ENCODE assay signal across 31 mouse cellular contexts in genomic region chr3:97649469-97649868, GRCm38 (mm10). TPM values are rescaled to one million over a fixed set of nuclear protein-coding genes. Genes with fewer than 3 reads are reported as not detected.
"Had no signal": no experiment of that assay in that cellular context is flagged by ENCODE, and none has a peak within 500 bp of the region (broad histone marks: within the 10 kb centered on the region; RNA-seq: fewer than 3 reads in every experiment).

No protein-coding gene starts in this region.

- H3K9ac ChIP-seq: limb, embryonic 12.5 days; limb, embryonic 15.5 days; liver, embryonic 13.5 days had no signal

- H3K36me3 ChIP-seq: limb, embryonic 12.5 days; limb, embryonic 15.5 days; liver, embryonic 13.5 days had no signal

- H3K4me1 ChIP-seq: limb, embryonic 12.5 days; limb, embryonic 15.5 days; liver, embryonic 13.5 days had no signal

- H3K4me3 ChIP-seq: limb, embryonic 12.5 days; limb, embryonic 15.5 days; liver, embryonic 13.5 days had no signal

- DNase-seq: kidney, adult 18-20 months; kidney, postnatal 14 days; left cerebral cortex, postnatal 4 days; liver, embryonic 13.5 days; lung, adult 2 months; lung, postnatal 14 days; lung, postnatal 4 days; midbrain, embryonic 14.5 days; thymus, adult 18-20 months; thymus, postnatal 36 days had no signal

- H3K4me2 ChIP-seq: limb, embryonic 12.5 days; limb, embryonic 15.5 days; liver, embryonic 13.5 days; midbrain, embryonic 11.5 days had no signal

- H3K9me3 ChIP-seq: limb, embryonic 12.5 days; limb, embryonic 15.5 days; liver, embryonic 13.5 days had no signal

- H3K27ac ChIP-seq: limb, embryonic 12.5 days; limb, embryonic 15.5 days; liver, embryonic 13.5 days had no signal

- H3K27me3 ChIP-seq: limb, embryonic 12.5 days; limb, embryonic 15.5 days; liver, embryonic 13.5 days had no signal

RNA-seq across cellular contexts. Expression of gene Gm17651, which starts 25.0 kb away (rescaled TPM):
- total RNA-seq: layer of hippocampus, adult 8-10 months; layer of hippocampus, postnatal 14 days; left cerebral cortex, adult 8-10 months; left cerebral cortex, postnatal 14 days; left cerebral cortex, postnatal 4 days; megakaryocyte progenitor cell, adult 5-6 weeks; megakaryocyte-erythroid progenitor cell, adult 5-6 weeks; midbrain, postnatal 0 days had no signal
- polyA plus RNA-seq: kidney, embryonic 14.5 days; large intestine, adult 2 months; limb, embryonic 12.5 days; limb, embryonic 15.5 days; liver, embryonic 13.5 days; liver, embryonic 16.5 days; lung, adult 2 months; lung, embryonic 16.5 days; midbrain, embryonic 11.5 days; midbrain, embryonic 14.5 days; midbrain, postnatal 0 days; neural tube, embryonic 11.5 days; neural tube, embryonic 14.5 days; small intestine, adult 2 months; spleen, adult 2 months; stomach, embryonic 16.5 days; testis, adult 2 months; urinary bladder, adult 2 months had no signal
